Mouse (Mus musculus) CD4-positive helper T cell, adult 2 months (primary cell): ENCODE measurements around the gene Phyh.

ENCODE experiments used
- DNase-seq: peaks from one replicate; pipeline ENCODE4 v3.0.0-alpha.2; 2012; ENCODE audit warnings: low read depth, missing footprints, low spot score

The Phyh gene

DNA sequence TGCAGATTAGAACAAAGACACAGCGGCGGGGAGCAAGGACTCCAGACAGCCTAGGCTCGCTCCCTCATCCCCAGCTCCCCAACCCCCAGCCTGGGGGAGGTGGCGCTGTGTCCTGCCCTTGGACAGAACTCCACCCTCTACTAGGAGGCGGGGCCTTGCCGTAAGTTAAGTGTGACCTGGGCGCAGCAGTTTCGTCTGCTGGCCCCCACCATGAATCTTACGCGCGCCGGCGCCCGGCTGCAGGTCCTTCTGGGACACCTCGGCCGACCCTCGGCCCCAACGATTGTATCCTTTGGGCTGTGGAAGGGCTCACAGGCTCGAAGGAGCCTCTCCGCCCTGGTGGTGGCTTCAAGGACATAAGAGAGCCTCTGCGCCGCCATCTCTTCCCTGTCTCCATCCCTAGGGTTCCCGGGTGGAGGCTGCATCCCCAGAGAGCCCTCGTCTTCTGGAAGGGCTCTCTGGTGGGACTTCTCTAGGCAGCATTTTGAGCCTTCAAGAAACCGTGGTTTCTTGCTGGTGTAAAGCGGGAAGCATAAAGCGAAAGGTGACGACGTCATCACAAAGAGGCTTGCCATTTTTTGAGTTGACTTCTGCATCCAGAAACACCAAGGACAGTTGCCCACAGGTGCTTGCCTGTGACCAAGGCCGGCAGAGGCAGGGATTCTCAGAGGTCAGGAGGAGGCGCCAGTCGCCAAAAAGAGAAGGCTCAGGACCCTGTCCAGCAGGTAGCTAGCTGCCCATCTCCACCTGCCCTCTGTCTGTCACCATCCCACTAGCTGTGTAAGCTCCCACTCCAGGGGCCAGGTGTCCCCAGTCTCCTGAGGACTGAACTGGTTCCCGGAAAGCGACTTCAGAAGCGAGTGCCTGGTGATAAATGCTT, at the start of gene Phyh:
TSS of gene Phyh (plus strand) at position 160 of the 880 bp plus-strand sequence.
- peak; percentile 87 for DNase-seq

DNA sequence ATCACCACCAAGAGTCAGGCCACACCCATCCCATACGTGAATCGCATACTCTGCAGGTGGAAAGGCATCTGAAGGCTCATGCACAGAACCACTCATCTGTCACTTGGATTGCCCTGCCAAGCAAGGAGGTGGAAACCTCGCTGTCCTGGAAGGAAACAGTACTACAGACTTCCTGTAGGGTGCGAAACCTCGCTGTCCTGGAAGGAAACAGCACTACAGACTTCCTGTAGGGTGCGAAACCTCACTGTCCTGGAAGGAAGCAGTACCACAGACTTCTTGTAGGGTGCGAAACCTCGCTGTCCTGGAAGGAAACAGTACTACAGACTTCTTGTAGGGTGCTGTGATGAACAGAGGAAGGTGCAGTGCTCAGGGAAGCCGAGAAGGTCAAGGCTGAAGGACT, 46.1 kb upstream of the Phyh start:
- DNase-seq: peak; percentile 34

DNA sequence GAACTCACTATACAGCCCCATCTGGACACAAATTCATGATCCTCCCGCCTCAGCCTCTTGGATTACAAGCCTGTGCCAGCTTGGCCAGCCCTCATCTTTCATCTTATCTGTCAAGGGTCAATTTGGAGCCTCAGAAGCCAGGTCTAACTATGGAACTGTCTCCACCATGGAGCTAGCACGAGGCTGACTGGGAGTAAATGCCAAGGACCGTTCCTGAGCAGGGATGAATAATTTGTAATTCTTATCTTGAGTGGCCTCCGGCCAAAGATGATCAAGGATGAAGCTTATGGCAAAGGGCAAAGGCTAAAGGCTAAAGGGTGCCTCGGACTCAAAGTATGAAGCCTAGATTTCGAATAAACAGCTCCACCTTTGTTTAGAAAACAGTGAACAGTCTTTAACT, 45.5 kb upstream of the Phyh start:
- DNase-seq: no peak

DNA sequence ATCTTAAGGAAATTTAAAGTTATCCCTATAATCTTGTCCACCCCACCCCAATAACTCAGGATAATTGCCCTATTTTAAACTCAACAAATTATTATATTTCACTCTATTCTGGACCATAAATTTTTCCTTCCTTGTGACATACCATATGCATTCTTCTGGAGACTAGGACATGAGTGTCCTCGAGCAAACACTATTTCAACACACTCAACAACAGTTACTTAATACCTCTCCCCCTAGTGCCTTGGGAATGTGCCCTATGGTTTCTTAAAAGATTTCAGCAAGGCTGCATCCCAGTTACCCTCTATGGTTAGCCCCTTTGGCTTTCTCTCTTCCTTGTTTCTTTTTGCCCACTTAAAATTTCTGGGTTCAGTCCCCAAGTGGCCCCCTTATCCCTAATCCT, 43.7 kb upstream of the Phyh start:
- DNase-seq: no peak

DNA sequence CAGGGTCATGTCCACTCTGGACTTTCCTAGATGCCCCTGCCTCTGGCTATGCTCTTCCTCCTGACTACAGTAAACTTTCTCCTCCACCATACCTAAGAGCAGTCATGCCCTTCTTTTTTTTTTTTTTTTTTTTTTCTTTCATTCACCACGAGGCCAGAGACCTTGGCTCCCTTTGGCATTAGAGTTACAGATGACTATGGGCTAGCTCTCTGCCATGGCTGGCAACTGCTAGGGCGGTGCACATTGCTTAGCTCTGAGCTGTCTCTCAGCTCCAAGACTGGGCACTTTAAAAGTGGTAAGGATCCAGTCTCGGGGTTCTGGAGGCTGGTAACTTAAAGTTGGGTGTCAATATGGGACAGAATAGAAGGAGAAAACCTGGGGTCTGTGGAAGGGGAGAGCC, 42.7 kb upstream of the Phyh start:
- no peak for DNase-seq

DNA sequence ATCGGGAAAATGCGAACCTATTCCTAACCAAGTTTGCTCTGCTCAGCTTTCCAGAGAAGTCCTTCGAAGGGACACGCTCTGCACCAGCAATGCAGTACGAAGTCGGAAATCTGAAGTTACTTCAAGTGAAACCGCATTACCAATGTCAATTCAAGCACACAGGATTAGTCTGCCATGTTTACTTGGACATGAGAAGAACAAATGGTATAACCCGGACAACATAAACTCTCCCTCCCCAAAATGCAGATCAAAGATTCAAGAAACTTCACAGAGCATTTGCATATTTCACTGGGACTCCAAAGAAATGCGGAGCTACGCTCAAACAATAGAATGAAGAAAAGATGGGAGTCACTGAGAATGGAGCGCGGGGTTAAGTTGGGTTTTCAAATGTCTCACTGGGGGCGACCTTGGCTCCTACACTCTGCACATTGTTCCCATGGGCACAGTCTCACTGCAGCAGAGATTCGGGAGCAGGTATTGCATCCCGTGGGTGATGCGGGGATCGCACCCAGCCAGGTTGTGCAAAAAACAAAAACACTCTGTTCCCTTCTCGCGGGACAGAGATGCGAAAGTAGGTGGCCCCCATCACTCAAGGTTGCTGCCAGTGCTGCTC, 38.0 kb upstream of the Phyh start:
- DNase-seq: no peak

DNA sequence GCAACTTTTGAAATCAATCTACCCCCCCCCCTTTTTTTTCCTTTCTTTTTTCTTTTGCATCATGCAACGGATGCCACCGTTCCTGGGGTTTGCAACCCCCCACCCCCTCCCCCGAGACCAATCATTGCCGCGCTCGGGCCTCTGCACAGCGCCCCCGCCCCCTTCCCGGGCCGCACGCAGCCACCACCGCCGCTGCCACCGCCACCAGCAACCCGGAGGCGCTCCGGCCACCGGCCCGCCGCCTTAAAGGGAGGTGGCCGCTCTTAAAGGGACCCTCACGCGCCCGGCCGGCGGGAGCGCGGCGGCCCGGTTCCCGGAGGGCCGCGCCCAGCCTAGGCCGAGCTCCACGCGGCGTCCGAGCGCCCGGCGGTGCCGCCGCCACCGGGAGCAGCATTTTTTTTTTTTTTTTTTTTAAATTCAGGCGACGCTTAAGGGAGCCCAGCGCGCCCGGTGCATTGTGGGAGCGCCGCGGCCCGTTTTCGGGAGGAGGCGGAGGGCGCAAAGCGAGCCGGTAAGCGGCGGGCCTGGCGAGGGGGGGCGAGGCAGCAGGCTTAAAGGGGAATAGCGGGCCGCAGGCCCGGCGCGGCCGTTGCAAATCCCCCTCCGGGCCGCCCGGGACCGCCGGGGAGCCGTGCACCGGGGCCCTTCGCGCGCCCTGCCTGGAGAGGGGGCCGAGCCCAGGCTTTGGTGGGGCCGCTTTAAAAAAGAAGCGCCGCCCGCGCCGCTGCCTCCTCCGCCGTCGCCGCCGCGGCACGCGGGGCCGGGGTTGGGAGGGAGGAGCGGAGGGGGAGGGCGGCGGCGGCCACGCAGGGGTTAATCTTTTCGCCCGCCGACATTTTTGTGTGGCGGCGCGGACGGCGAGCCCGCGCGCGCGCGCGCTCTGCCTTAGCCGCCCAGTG, 37.2 kb upstream of the Phyh start, which contains the start of gene Sephs1:
TSS of gene Sephs1 (plus strand) at position 215 of the 899 bp plus-strand sequence.
- peak; percentile 87 for DNase-seq

DNA sequence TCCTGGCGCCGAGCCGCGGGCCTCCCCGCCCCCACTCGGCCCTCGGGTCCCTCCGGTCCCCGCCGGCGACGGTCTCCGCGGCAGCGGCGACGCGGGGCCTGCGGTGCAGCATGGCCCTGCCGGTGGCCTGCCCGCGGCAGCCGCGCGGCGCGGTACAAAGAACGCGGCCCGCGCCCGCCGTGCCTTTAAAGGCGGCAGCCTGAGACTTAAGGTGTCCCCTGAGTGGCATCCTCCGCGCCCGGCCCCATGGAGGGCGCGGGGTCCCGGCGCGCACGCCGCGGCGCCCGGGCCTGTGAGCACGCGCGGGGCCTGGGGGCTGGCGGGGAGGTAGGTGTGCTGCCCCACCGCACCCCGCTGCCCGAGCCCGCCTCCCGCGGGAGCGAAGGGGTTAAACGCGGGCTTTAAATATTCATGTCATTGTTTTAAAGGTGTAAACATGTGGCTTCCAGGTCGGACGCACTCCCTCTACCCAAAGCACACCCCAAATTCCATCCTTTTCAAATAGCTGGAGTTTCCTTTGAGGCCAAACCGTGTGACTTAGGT, 36.5 kb upstream of the Phyh start:
- peak; percentile 66 for DNase-seq

DNA sequence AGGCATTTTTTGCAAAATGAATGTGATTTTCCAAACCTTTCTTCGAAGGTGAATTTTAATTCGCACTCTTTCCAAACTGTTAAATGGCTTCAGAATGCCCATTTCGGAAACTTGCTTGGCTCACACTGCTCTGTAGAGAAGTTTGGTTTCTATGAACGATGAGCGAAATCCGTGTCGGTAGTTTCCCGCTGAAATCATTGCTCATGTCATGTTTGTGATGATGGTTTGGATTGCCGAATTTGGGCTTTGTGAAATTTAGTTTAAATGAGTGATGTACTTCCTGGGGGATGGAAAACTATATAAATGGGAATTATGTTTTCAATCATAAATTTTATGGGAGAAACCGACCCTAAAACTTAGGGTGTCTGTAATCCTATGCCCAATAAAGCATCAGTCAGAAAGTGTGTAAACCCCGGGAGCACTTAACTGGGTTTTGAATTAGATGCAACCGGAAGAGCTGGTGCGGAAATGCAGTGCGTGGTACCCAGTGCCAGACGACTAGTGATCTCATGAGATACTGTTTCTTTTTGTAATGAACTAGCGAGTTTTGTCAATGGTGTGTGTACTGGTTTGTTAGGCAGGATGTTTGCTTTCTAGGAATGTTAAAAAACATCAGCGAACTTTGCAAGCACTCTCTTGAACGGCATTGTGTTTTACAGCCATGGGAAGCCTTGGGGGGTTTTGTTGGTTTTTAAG, 35.7 kb upstream of the Phyh start:
- DNase-seq: peak; percentile 74

DNA sequence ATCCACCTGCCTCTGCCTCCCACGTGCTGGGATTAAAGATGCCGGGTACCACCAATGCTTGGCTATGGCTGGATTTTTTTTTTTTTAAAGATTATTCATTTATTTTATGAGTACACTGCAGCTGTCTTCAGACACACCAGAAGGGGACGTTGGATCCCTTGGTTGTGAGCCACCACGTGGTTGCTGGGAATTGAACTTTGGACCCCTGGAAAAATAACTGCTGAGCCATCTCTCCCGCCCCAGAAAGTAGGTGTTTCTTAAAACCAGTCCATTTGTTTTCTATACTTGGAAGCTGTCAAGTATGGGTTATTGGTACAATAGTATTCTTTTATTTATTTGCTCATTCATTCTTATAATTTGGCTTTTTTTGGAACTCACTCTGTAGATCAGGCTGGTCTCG, 31.9 kb upstream of the Phyh start:
- no peak for DNase-seq

DNA sequence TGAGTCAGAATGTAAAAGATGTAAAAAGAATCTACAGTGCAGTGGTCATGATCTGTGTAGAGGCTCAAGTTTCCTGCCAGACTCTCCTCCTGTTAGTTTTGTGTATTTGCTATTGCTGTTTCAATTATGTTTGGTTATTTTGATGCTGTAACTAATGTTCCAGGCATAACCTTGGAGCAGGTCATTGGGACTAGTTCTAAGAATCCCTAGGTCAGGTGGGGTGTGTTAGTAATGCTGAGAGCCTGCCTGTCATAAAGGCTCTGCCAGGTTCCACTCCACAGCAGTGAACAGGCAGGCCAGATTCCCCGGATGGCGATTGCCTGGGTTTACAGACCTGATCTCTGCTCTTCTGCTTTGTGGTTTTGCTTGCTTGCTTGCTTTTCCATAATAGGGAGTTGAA, 23.2 kb upstream of the Phyh start:
- no peak for DNase-seq

DNA sequence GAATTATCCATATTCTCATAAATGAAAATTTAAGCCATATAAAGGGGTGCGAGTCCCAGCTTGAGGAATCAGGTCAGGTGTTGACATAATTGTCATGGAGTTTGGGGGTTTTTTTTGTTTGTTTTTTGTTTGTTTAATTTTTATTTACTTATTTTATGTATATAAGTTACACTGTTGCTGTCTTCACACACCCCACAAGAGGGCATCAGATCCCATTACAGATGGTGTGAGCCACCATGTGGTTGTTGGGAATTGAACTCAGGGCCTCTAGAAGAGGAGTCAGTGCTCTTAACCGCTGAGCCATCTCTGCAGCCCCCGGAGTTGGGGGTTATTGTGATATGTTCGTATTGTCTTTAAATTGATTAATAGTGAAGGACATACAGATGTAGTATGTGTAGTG, 21.8 kb upstream of the Phyh start:
- DNase-seq: no peak

DNA sequence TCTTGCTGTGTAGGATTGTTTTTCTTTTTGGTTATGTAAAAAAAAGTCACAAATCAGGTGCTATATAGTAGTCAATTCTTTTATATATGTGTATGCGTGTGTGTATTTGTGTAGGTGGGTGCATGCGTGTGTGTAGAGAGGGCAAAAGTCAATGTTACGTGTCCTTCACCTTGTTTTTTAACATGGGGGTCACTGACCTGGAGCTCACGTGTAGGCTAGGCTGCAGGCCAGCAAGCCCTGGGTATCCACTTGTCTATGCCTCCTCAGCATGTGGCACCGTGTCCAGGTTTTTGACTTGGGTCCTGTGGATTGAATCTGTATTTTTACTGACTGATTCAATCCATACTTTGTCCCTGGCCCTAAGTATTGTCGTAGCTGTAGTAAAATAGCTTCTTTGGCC, 18.2 kb upstream of the Phyh start:
- no peak for DNase-seq

DNA sequence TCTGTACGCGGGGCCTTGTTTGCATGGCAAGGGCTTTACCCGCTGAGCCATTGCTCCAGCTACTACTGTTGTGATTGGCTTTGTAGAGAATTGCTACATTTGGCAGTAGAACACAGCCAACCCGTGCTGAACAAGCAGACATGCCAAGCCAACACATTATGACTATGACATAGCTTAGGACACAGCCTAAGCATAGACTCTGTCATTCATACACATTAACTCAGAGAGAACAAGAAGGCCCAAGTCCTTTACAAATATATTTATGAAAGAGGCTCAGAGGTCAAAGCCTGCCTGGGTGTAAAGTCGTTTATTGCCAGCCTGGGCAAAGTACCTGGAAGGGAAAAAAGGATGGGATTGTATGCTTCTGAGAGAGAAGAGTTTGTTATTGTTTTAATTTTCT, 16.5 kb upstream of the Phyh start:
- DNase-seq: no peak

DNA sequence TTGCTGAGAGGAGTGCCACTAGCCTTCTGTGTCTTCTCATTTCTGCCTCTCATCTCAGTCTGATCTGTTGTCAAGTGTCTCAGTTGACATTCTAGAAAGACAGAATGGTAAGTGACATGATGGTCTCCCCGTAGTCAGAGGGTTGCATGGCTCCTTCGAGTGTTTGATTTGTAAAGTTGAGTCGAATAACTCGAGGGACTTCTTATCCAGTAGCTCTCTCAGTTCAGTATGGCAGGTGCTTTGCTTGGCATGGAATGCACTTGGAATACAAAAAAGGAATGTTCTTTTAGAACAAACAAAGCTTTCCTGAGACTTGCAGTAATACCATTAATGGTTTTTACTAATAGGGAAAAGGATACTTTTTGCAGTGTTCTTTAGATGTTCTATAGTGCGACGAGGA, 11.7 kb upstream of the Phyh start:
- DNase-seq: no peak

DNA sequence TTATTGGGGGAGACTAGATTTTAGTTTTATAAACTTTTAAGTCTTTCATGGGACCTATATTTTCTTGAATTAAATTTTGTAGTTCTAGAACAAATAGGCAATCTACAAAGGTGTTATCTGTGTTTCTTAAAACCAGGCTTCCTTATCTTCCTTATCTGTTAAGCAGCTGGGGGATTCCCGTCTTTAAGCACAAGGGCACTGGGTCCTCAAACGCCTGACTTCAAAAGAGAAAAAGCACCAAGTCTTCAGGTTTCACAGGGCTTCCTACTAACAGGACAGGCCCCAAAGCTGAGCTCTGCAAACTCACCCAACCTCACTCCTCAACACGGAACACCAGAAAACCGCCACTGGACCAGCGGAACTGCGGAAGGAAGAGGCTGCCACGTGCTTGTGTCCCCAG, 10.9 kb upstream of the Phyh start:
- DNase-seq: peak; percentile 47

DNA sequence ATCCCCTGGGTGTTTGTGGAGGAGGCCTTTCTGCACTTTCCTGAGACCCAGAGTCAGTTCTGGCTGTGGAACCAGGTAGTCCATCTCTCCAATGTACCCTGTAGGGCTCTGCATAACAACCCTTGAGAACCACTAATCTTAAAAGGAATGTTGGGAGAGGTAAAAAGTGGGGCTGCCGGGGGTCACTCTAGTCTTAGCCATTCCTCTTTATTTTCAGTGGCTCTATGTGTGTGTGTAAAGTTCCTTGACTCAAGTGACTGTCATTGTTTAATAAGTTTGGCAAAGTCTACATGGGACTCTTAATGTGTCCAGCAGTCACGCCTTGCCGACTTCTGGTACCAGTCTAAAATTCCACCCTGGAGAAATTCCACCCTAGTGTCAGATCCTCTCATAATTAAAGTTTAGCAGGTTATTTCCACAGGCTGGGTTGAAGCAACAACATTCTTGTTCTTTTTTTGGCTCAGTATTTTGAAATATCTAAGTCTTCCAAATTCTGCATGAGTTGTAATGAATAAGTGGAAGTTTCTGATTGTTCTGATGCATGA, 10.0 kb upstream of the Phyh start:
- DNase-seq: no peak

DNA sequence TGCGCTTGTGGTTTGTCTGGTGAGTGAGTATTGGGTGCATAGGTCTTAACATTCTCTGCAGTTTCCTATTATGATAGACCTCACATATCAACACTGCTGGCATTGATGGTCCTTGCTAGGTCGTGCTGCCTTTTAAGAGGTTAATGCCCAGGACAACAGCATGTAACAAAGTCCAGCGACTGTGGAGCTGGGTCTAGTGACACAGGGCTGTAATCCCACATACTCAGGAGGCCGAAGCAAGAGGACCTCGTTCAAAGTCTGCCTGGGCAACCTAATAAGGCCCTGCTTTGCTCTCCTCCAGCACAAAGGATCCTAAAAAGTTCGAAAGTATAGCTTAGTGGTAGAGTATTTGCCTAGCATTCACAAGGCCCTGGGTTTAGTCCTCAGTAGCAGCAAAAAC, 8.9 kb upstream of the Phyh start:
- DNase-seq: no peak

DNA sequence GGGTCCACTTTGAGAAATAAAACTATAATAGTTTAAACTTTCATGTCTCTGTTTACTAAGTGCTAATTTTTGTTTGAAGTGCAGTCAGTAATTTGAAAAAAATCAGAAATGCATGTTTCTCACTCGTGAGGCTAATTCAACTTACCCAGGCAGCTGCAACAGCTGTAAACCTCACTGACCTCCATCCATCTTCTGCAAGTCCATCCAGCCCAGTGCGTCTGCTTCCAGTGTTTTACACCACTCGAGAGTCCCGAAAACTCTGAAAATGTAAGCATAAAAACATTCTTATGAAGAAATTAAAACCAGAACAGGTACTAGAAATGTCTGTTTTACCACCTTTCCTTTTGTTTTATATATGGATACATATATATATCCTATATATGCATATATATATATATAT, 8.3 kb upstream of the Phyh start:
- DNase-seq: no peak

DNA sequence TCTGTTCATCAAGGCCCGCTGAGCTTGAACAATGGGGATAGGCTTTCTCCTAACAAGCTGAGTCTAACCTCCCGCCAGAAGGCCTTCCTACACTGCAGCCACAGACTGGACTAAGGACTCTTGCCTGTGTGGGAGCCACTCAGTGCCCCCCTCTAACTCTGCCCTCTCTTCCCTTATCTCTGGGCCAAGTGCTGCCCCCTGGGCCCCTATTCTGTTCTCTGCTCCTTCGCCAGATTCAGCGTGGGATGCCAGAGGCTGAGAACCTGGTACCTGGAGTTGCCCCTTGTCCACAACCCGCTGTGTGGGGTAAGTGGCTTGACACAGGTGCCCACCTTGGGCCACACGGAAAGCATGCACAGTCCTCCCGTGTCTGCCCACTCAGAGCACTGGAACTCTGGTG, 4.9 kb upstream of the Phyh start:
- no peak for DNase-seq

DNA sequence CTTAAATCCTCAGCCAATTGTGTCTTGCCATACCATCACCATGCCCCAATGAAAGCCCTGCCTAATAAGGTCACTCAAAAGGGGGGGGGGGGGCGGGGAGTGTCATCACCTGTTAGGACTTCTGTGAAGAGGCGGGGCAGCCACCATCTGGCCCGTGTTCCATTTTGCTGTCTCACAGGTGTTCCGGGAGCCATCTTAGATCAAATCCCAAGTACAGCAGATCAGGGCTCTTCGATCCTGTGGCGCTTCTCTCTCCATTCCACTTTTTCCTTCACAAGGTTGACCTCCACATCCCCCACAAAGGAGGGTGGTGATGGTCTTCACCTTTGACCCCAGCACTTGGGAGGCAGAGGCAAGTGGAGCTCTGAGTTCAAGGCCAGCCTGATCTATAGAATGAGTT, 2.8 kb upstream of the Phyh start:
- DNase-seq: no peak
